Mouse (Mus musculus) cortical plate, adult 2 months (tissue): ENCODE data around the gene Cdc42ep4. TPM values are rescaled to one million over a fixed set of nuclear protein-coding genes. Genes with fewer than 3 reads are reported as not detected.
A peak's percentile ranks its signal among the peaks of the same experiment; 100 is the strongest.

Source experiments
- H3K27ac ChIP-seq: fragments of 200-500 bp; 2 replicates; pipeline ENCODE4 v1.5.1; 2012; ENCODE audit warnings: low read length, control low read depth, inconsistent platforms; ENCODE audit not compliant: insufficient read depth
- H3K4me1 ChIP-seq: fragments of 200-500 bp; 2 replicates; pipeline ENCODE4 v1.6.1; 2011; ENCODE audit warnings: low read length; ENCODE audit not compliant: control insufficient read depth, insufficient read depth
- H3K4me3 ChIP-seq: fragments of 200-500 bp; 2 replicates; pipeline ENCODE4 v1.5.1; 2011; ENCODE audit warnings: mild to moderate bottlenecking, low read length, control low read depth; ENCODE audit not compliant: insufficient read depth
- CTCF ChIP-seq: fragments of 200-500 bp; IDR thresholded peaks from 2 replicates; pipeline ENCODE4 v1.5.1; 2011; ENCODE audit warnings: mild to moderate bottlenecking, control low read depth, low read length; ENCODE audit not compliant: insufficient read depth; ENCODE audit errors: extremely low read depth
- POLR2A ChIP-seq: fragments of 200-500 bp; IDR thresholded peaks from 2 replicates; pipeline ENCODE4 v1.6.1; 2011; ENCODE audit warnings: mild to moderate bottlenecking, low read length, control low read depth; ENCODE audit not compliant: insufficient read depth; ENCODE audit errors: extremely low read depth
- polyA plus RNA-seq: library from polyadenylated mRNA; depleted of rRNA; stranded (reverse); fragments of >200 nt; gene quantifications from 2 replicates; pipeline ENCODE4 v1.2.3, GENCODE M21; 2012

Gene Cdc42ep4
- polyA plus RNA-seq, 1 experiment: 24.3 TPM

DNA sequence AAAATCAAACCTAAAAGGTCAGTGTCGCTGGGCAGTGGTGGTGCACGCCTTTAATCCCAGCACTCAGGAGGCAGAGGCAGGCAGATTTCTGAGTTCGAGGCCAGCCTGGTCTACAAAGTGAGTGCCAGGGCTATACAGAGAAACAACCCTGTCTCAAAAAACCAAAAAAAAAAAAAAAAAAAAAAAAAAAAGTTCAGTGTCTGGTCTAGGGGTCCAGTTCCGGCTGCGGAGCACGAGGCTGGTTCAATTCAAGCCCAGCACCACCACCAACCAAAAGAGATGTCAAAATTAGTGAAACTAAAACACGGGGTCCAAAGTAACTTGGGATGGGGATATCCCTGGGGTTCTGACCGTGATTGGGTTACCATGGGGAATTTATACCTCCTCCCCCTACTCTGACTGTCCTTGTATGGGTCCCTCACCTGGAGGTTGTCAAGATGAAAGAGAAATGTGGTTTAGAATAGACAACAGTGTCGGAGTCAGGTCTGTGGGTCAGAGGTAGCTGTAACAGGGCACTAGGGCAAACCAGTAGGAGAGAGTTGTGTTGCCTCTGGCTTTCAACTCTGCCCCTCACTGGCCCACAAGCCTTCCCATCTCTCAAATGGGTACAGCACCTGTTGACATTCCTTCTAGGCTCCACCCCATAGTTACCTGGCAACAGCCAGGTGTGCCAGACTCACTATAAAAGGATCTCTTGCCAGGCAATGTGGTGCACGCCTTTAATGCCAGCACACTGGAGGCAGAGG lies 1.2 kb upstream of the Cdc42ep4 start:
- TF ChIP-seq CTCF: no peak
- no peak for TF ChIP-seq POLR2A
- H3K4me1 ChIP-seq: no peaks in the 10 kb centered on the region
- no peak overlapping the region for H3K27ac ChIP-seq
- H3K4me3 ChIP-seq: no peak overlapping the region

DNA sequence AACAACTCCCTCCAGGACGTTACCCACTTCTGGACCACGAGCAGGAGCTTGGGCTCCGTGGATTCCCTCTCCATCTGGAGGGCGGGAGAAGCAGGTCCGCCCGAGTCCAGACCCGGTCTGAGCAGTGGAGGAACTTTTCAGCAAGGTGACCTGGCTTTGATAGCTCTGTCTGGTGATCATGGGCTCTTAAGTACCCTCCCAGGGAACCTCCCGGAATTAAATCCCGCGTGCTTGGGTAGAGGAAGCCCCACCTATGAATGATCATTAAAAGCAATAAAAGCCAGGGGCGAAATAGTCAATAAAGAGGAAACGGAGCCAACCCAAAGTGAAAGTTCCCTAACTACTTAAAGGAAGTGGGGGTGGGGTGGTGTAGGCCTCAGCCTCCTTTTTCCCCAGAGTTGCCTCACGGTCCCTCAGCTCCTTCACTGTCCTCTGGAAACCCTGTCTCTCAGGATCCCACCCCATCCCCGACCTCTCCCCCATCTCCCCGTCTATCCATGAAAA lies 529 bp upstream of the Cdc42ep4 start:
- TF ChIP-seq POLR2A (no peak), CTCF (no peak)
- no peaks in the 10 kb centered on the region for H3K4me1 ChIP-seq
- H3K4me3 ChIP-seq: peak overlapping the region; percentile 78
- H3K27ac ChIP-seq: 0 out of 2 replicates have a peak overlapping the region, but pooled peaks have one; percentile 19

DNA sequence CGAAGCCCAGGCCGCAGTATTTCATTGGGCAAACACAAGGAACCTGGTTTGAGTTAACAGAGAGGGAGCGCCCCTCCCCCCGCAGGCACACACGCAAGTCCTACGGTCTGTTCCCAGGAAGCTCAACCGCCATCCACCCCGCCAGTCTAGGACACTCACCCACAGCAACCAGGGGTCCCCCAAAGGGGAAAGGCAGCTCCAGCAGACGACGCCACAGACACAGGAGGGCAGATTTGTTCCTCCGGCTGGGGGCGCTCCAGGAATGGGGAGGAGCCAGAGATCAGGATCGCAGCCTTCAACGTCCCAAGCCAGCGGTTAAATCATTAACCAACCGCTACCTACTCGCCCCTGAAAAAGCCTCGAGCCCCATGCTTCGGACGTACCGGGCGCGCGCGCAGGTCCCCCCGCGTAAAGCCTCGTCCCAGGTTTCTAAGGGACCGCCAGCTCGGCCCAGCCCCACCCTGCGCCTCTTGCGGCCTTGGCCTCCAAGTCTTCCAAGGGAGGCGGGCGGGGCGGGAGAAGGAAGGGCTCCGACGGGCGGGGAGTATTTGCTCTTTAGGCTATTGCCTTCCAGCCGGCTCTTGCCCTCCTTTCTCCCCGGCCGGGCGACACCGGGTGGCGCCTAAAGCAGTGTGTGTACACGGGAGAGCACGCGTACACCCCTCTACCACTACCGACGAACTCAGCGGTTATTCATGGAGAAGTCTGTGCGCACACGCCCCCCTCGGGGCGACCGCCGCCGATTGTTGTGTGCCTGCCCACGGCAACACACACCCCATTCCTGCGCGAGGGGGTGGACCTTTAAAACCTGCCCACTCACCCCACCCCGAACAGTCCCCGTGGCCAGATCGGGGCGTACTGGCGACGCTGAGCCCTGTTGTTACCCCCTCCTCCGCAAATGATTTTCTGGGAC lies 854 bp downstream of the Cdc42ep4 start:
- no peak for TF ChIP-seq POLR2A
- 0 out of 2 replicates have a peak, but pooled peaks have one; percentile 18 for TF ChIP-seq CTCF
- Histone ChIP-seq H3K4me1 (no peaks in the 10 kb centered on the region), H3K4me3 (peak overlapping the region; percentile 78), H3K27ac (peak overlapping the region; percentile 90)

DNA sequence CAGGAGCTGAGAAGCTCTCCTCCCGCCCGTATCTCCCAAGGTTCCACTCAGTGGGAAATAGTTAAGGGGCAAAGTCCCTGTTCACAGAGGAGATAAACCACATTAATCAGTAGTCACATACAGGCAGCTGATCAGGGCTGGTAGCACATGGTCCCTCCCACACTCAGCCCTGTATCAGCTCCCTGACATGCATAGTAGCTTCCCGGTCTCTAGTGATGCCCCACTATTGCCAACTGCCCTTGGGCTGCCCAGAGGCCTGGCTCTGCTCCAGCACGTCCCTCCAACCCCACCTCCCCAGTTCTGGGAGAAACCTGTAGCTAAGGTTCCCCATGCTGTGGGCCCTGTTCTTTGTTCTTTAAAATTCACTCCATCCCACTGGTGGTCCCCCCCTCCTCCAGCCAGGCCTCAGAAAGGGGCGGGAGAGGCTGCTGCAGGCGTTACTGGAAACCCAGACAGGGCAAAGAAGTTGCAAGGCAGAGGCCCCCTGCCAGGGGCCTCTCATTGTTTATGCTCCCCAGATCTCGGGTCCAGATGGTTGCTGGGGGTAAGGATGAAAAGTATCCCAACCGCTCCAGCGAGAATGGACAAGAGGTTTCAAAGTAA lies 1.8 kb downstream of the Cdc42ep4 start:
- no peak for TF ChIP-seq CTCF
- TF ChIP-seq POLR2A: no peak

DNA sequence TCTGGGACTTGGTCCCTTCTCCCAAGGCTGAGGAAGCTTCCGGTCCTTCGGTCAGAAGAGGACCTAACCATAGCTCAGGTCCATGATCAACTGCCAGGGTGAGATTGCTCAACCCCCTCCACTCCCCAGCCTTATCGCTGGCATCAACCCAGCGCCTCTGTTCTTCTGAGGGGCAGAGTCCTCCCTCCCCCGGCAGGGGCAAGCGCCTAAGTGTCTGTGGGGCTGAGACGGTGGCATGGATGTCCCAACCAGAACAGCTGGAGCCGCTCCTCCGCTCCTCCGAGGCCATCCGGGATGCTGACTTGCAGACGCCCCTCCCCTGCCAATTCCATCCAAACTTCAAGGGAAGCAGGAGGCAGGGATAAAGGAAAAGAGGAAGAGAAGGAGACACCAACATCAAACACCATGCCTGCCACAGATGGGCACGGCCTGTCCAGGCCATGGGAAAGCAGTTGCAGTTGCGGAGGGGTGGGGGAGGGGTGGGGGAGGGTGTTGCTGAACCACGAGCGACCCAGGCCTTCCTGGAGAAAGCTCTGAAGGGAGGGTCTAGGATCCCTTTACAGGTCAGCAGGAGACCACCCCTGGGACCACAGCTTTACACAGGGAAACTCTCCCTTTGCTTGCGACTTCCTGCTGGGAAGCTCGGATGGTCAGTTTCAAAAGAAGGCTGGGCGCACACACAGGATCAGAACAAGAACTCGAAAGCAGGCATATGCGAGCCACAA lies 2.7 kb downstream of the Cdc42ep4 start:
- TF ChIP-seq POLR2A (no peak), CTCF (no peak)
- Histone ChIP-seq H3K4me3 (peak overlapping the region; percentile 78; the same call in 1 of the 2 replicates), H3K4me1 (no peaks in the 10 kb centered on the region), H3K27ac (no peak overlapping the region)

More for the DNA sequence above, 1.8 kb downstream of the Cdc42ep4 start:
- Histone ChIP-seq H3K4me1 (no peaks in the 10 kb centered on the region), H3K27ac (peak overlapping the region; percentile 28; the same call in 1 of the 2 replicates), H3K4me3 (peak overlapping the region; percentile 78)

DNA sequence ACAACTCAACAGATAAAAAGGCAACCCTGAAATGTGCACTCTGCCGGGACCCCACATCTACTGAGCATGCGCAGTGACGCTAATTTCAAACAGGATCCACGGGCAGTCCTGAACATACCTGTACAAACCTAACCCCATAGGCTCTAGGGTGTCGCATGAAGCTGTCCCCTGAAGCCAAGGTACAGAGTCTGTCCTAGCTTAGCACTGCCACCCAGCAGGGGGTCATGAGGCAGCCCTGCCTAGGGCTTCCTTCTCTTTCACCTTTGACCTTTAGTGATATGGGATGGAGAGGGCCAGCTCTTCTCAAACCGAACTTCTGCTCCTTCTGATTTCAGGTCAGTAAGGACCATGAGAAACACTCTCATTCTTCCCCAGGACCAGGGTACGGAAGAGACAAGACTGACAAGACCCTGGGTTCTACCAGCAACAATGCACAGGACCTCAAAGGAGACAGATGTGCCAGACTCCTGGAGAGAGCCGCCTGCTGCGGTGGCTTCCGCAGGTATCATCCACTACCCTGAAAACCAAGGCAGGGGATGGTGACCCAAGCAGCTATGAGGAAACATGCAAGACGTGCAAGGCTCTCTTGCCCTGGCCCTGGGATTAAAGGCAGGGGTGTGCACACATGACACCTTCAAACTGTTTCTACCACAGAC lies 3.8 kb downstream of the Cdc42ep4 start:
- no peak overlapping the region for H3K27ac ChIP-seq

DNA sequence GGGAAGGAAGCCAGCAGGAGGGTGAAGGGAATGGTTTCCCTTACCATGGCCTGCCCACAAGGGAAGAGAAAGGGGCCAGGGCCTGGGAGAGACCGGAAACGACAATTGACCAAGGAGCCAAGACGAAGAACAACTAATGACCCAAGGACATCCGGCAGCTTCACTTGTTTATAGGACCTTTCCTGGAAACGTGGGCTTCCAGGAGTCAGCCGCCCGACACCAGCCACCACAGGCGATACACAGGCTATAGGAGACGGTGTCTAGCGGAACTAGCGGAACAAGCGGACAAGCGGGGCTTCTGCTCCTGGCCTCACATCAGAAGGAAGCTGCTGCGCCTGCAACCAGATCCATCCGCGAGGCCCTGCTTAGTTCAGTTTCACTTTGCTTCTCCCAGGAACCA lies 4.6 kb downstream of the Cdc42ep4 start:
- Histone ChIP-seq H3K27ac (no peak overlapping the region), H3K4me1 (no peaks in the 10 kb centered on the region), H3K4me3 (no peak overlapping the region)
- TF ChIP-seq POLR2A: no peak
- TF ChIP-seq CTCF: no peak

More for the DNA sequence above, 3.8 kb downstream of the Cdc42ep4 start:
- Histone ChIP-seq H3K4me3 (no peak overlapping the region), H3K4me1 (no peaks in the 10 kb centered on the region)
- no peak for TF ChIP-seq POLR2A
- no peak for TF ChIP-seq CTCF

DNA sequence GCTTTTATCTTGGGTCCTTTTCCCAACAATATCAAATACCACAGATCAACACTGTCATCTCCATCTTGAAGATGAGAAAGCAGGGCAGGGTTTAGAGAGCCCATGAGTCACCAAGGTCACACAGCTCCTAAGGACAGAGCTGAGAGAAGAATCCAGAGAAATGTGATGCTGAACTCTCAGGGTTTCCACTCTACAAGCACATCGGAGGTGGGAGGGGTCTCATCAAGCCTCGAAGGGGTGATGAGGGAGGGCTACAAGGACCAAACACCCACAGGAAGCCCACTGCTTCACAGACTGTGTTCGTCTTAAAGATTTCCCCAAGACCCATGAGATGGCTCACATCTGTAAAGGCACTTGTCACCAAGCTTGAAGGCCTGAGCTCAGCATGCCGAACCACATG lies 5.7 kb downstream of the Cdc42ep4 start:
- H3K27ac ChIP-seq: no peak overlapping the region
- TF ChIP-seq POLR2A (no peak), CTCF (no peak)
- H3K4me1 ChIP-seq: no peaks in the 10 kb centered on the region
- H3K4me3 ChIP-seq: no peak overlapping the region
